Mouse (Mus musculus): Measurements from ENCODE around the gene C2cd5. TPM values are rescaled to one million over a fixed set of nuclear protein-coding genes. Genes with fewer than 3 reads are reported as not detected.
A peak's percentile ranks its signal among the peaks of the same experiment; 100 is the strongest.

C2cd5 gene
- polyA plus RNA-seq, 1 experiment from 2014 or later, result 33.3 TPM

DNA sequence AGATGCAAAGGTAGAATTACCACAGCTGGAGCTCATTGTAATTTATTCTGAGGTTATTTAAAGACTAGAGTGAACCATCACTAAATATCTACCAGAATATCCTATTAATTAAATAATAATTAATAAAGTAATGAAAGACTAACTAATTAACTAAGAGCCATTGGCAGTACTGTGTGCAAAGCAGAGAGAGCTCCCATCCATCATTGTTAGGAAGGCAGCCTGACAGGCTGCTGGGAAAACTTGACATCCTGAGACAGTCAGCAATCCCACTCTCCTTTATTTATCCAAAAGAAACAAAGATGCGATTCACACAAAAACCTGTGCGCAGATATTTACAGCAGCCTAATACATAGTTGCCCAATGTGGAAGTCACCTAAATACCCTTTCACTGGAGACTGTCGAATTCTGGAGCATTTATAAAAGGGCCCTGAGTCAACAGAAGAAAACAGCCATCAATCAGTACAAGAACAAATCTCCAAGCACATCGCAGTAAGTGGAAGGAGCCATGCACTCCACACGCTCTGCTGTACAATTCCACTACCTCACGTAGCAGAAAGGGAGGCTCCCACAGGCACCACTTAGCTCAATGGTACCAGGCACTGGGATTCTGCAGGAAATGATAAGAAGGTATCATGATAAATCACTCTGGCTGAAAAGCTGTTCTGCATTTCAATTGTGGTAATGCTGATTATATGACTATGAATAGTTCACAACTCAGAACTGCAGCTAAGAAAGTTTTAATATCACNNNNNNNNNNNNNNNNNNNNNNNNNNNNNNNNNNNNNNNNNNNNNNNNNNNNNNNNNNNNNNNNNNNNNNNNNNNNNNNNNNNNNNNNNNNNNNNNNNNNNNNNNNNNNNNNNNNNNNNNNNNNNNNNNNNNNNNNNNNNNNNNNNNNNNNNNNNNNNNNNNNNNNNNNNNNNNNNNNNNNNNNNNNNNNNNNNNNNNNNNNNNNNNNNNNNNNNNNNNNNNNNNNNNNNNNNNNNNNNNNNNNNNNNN is 120.0 kb downstream of the C2cd5 start:
- no peaks in the 10 kb centered on the region; the same call in none of the 2 replicates for H3K4me1 ChIP-seq (replicated peaks)
- H3K36me3 ChIP-seq, result no peaks in the 10 kb centered on the region
- no peak overlapping the region for H3K9ac ChIP-seq (replicated peaks)
- H3K4me3 ChIP-seq (replicated peaks), result no peak overlapping the region
- no peak for ATAC-seq (ENCODE audit: insufficient number of reproducible peaks, insufficient read depth, low FRiP score, low TSS enrichment, low read depth)
- H3K9me3 ChIP-seq, result peaks cover 3% of the 10 kb centered on the region; the same call in 1 of the 2 replicates
- H3K27me3 ChIP-seq, result no peaks in the 10 kb centered on the region
- H3K27ac ChIP-seq, result no peak overlapping the region
- no peak overlapping the region for H3K4me2 ChIP-seq
- WGBS, result 42% methylated on average over 6 of the region's 6 CpGs

DNA sequence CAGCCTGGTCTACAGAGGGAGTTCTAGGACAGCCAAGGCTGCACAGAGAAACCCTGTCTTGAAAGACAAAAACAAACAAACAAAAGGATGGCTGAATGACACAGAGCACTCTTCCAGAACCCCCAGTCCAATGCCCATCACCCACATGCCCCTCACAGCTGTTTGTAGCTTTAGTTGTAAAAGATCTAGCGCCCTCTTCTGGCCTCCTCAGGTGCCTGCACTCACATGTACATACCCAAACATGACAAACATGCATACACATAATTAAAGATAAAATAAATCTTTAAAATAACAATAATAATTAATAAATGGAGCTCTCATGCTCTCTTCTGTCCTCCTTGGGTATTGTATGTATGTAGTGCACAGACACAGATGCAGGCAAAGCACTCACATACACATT is 122.7 kb downstream of the C2cd5 start:
- no peak for ATAC-seq (ENCODE audit: insufficient number of reproducible peaks, insufficient read depth, low FRiP score, low TSS enrichment, low read depth)
- H3K4me3 ChIP-seq (replicated peaks), result no peak overlapping the region

DNA sequence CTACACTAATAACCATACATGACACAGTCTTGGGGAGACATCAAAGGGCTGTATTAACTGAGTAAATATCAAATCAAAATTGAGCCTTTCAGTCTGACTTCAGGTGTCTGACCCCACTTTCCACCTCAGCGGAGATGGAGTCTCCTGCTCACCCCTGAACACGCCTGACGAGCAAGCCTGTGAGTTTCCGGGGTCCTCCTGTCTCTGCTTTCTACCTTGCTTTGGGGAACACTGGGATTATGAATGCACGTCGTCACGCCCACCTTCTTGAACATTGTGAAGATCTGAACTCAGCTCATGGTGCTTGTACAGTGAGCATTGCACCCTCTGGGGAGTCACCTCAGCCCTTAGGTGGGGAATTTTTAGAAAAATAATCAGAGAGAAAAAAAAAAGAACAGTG is 126.7 kb downstream of the C2cd5 start:
- no peak overlapping the region for H3K27ac ChIP-seq
- H3K27me3 ChIP-seq, result no peaks in the 10 kb centered on the region
- ATAC-seq (ENCODE audit: insufficient number of reproducible peaks, insufficient read depth, low FRiP score, low TSS enrichment, low read depth), result no peak
- WGBS, result 89% methylated on average over 7 of the region's 7 CpGs
- no peaks in the 10 kb centered on the region for H3K4me1 ChIP-seq (replicated peaks)
- H3K9ac ChIP-seq (replicated peaks), result no peak overlapping the region
- H3K36me3 ChIP-seq, result no peaks in the 10 kb centered on the region
- H3K4me3 ChIP-seq (replicated peaks), result no peak overlapping the region
- H3K4me2 ChIP-seq, result no peak overlapping the region
- H3K9me3 ChIP-seq, result no peaks in the 10 kb centered on the region

More for the DNA sequence above, 122.7 kb downstream of the C2cd5 start:
- no peaks in the 10 kb centered on the region for H3K36me3 ChIP-seq
- WGBS, result 44% methylated on average over 1 of the region's 1 CpGs
- peaks cover 3% of the 10 kb centered on the region; the same call in 1 of the 2 replicates for H3K9me3 ChIP-seq
- no peak overlapping the region for H3K9ac ChIP-seq (replicated peaks)
- no peaks in the 10 kb centered on the region; the same call in none of the 2 replicates for H3K4me1 ChIP-seq (replicated peaks)
- H3K4me2 ChIP-seq, result no peak overlapping the region
- H3K27me3 ChIP-seq, result no peaks in the 10 kb centered on the region
- H3K27ac ChIP-seq, result no peak overlapping the region

DNA sequence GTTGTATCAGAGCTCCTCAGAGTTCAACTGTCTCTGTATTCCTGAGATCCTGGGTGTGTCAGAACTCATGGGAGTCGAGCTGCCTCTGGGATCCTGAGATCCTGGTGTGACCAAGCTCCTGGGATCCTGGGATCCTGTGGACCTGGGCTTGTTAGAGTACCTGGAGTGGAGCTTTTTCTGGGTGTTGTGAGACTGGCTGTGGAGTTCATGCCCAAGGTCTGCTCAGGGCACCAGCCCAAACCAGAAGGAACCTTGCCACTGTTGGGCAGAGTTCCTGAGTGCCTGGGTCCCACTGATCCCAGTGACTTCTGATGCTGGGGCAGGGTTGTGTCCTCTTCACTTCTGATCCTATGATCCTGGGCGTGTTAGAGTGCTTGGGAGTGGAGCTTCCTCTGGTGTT is 127.7 kb downstream of the C2cd5 start:
- no peak for ATAC-seq (ENCODE audit: insufficient number of reproducible peaks, insufficient read depth, low FRiP score, low TSS enrichment, low read depth)
- H3K9me3 ChIP-seq, result no peaks in the 10 kb centered on the region
- H3K9ac ChIP-seq (replicated peaks), result no peak overlapping the region
- H3K4me2 ChIP-seq, result no peak overlapping the region
- WGBS, result 61% methylated on average over 2 of the region's 2 CpGs
- H3K4me1 ChIP-seq (replicated peaks), result no peaks in the 10 kb centered on the region
- no peak overlapping the region for H3K27ac ChIP-seq
- H3K36me3 ChIP-seq, result no peaks in the 10 kb centered on the region
- no peaks in the 10 kb centered on the region for H3K27me3 ChIP-seq
- H3K4me3 ChIP-seq (replicated peaks), result no peak overlapping the region

DNA sequence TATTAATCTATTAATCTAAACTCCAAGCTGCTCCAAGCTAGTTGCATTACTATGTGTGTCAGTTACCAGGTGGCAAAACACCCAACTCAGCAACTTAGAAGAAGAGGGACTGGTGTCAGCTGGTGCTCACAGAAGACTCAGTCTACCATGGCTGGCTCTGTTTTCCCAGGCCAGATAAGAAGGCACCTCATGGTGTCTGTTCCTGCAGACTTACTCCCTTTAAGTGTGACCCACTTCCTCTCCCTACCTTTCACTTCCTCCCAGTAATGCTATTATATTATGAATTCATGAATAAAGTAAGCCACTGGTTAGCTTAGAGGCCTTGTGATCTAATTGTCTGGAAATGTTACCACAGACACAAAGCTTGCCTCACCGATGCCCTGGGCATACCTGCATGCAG is 132.5 kb downstream of the C2cd5 start:
- no peaks in the 10 kb centered on the region for H3K9me3 ChIP-seq
- 97% methylated on average over 1 of the region's 1 CpGs for WGBS
- ATAC-seq (ENCODE audit: insufficient number of reproducible peaks, insufficient read depth, low FRiP score, low TSS enrichment, low read depth), result no peak
- H3K36me3 ChIP-seq, result no peaks in the 10 kb centered on the region
- no peak overlapping the region for H3K4me3 ChIP-seq (replicated peaks)
- no peak overlapping the region for H3K9ac ChIP-seq (replicated peaks)
- no peak overlapping the region for H3K4me2 ChIP-seq
- peaks cover 16% of the 10 kb centered on the region for H3K27me3 ChIP-seq
- H3K27ac ChIP-seq, result no peak overlapping the region
- peaks cover 12% of the 10 kb centered on the region for H3K4me1 ChIP-seq (replicated peaks)

DNA sequence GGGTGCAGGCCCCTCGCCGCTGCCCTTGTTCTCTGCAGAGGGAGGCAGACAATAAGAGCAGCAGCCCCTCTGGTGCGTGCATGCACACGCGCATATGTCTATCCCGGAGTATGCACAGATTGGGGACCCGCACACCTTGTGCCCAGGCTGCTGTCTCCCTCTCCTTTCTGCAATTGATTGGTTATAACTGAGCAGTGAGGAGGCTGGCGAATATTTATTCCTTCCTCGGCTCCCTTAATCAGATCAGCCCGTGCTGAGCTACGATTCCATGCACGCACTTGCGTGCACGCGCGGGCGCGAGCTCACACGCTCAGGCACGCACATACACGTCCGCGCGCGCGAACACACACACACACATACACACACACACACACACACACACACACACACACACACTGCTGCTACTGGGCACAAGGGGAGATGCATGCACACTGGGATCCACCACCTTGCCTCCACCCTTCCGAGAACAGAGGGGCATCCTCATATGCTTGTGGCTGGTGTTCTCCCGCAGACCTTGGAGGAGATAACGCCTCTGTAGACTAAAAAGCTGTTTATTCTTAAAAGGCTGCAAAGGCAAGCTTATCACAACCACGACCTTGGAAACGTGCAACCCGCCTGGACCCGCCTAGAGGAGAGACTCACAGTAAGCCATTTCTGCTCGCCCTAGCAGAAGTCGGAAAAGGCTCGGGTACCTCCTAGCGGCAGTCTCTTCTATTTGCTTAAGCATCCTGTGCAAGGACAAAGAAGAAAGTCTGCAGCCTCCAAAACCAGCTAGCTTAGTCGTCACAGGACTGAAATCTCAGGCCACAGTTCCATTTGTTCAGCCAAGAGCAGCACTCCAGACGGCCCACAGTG is 135.2 kb downstream of the C2cd5 start:
- Histone ChIP-seq H3K27me3 (peaks cover 17% of the 10 kb centered on the region), H3K36me3 (no peaks in the 10 kb centered on the region), H3K9me3 (no peaks in the 10 kb centered on the region), H3K9ac (replicated peaks) (peak overlapping the region; percentile 79), H3K4me1 (replicated peaks) (peaks cover 13% of the 10 kb centered on the region), H3K4me3 (replicated peaks) (peak overlapping the region; percentile 64), H3K4me2 (peak overlapping the region; percentile 95), H3K27ac (peak overlapping the region; percentile 83)
- peak; percentile 80 for ATAC-seq (ENCODE audit: insufficient number of reproducible peaks, insufficient read depth, low FRiP score, low TSS enrichment, low read depth)
- WGBS, result under 1% methylated on average over 39 of the region's 39 CpGs

DNA sequence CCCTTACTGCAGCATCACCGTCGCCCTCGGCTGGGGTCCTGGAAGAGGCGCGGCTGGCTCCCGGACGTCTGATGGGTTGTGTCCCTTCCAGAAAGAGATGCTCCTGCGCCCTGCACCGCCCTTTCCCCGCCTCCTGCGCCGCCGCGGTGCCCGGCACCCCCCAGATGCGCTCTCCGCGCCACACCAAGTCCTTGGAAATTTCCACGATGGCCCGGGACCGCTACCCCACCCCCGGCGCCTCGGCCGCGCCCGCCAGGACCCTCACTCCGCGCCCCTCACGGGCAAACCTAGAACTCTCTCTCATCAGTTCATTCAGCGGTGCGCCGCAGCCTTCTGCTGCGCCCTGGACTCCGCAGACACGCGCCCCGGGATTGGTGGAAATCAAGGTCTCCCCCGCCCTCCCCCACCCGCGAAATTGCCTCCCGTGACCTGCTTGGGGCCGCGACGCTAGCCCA is 135.8 kb downstream of the C2cd5 start, which contains the start of gene St8sia1:
Gene St8sia1, minus strand, starts transcription at position 377 of the 455 bp plus-strand sequence.
- Histone ChIP-seq H3K36me3 (no peaks in the 10 kb centered on the region), H3K27me3 (peaks cover 17% of the 10 kb centered on the region), H3K4me3 (replicated peaks) (peak within 1 kb of the TSS; percentile 64), H3K9me3 (no peaks in the 10 kb centered on the region), H3K27ac (peak within 1 kb of the TSS; percentile 83), H3K9ac (replicated peaks) (peak within 1 kb of the TSS; percentile 79), H3K4me1 (replicated peaks) (peaks cover 13% of the 10 kb centered on the region), H3K4me2 (peak within 1 kb of the TSS; percentile 95)
- WGBS, result under 1% methylated on average over 45 of the region's 45 CpGs
- peak; percentile 69 for ATAC-seq (ENCODE audit: insufficient number of reproducible peaks, insufficient read depth, low FRiP score, low TSS enrichment, low read depth)

DNA sequence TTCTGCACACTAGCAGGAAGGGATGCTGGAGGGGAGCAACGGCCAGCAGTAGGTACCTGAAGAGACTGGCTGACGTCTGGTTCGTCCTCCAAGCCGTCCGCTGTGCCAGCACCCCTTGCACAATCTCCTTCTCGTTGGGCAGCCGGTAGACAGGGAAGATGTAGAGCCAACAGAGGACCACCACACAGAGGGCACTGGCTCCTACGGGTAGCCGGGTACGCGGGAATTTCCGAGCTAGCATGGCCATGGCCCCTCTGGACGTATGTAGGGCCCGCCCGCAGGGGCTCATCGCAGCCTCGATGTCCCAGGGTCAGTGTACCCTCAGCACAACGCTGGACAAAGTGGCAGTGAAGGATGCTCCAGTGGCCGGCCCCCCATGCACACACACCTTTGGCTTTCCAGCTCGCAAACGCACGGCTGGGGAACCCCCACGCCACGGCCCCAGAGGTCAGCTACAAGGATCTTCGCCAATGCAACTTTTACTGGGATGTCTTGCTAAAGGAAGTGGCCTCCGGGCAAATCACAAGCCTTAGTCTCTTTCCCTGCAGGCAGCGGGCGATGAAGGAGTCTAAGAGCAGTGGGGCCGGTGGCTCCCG is 136.4 kb downstream of the C2cd5 start:
- Histone ChIP-seq H3K4me2 (peak overlapping the region; percentile 95), H3K9ac (replicated peaks) (peak overlapping the region; percentile 79), H3K4me1 (replicated peaks) (peaks cover 13% of the 10 kb centered on the region), H3K27me3 (peaks cover 17% of the 10 kb centered on the region), H3K4me3 (replicated peaks) (peak overlapping the region; percentile 64), H3K36me3 (no peaks in the 10 kb centered on the region), H3K27ac (peak overlapping the region; percentile 83; the same call in 1 of the 2 replicates), H3K9me3 (no peaks in the 10 kb centered on the region)
- no peak for ATAC-seq (ENCODE audit: insufficient number of reproducible peaks, insufficient read depth, low FRiP score, low TSS enrichment, low read depth)
- 28% methylated on average over 30 of the region's 30 CpGs for WGBS

DNA sequence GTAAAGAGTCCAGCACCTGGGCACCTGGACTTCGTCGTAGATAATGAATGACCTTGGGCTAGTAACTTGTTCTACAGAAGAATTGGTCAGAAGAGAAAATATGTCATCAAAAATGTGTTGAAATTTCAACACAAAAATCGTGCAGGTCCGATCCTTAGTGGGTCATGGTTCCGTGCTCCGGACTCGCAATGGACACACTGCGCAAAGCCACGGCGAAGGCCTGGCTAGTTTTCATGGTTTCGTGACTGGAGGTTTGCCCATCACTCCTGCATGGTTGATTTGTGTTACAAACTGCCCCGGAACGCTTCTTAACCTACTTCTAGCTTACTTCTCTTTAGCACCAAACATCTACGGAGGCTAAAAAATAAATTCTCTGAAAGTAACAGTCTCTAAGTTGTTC is 137.1 kb downstream of the C2cd5 start:
- Histone ChIP-seq H3K27me3 (peaks cover 17% of the 10 kb centered on the region), H3K4me2 (peak overlapping the region; percentile 95), H3K4me1 (replicated peaks) (peaks cover 13% of the 10 kb centered on the region), H3K27ac (no peak overlapping the region), H3K36me3 (no peaks in the 10 kb centered on the region), H3K9ac (replicated peaks) (no peak overlapping the region), H3K4me3 (replicated peaks) (peak overlapping the region; percentile 64; the same call in 1 of the 2 replicates), H3K9me3 (no peaks in the 10 kb centered on the region)
- 93% methylated on average over 14 of the region's 14 CpGs for WGBS
- ATAC-seq (ENCODE audit: insufficient number of reproducible peaks, insufficient read depth, low FRiP score, low TSS enrichment, low read depth), result no peak

DNA sequence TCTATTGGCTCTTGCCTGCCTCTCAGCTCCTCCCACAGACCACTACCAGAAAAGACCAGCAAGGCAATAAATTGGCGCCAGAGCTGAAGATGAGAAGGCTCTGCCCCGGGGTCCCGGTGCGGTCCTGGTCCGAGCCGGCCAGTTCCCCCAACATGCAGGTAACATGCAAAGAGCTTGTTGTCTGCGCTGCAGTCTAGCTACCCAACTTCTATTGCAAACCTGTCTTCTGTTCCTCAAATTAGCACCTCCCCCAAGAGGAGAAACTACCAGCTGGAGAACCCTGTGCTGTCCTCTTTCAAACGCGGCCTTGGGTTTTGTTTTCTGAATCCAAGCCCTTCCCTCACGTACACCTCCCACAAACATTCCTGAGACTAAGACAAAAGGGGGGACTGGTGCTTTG is 137.5 kb downstream of the C2cd5 start:
- H3K9me3 ChIP-seq, result no peaks in the 10 kb centered on the region
- no peak overlapping the region for H3K27ac ChIP-seq
- H3K36me3 ChIP-seq, result no peaks in the 10 kb centered on the region
- peaks cover 13% of the 10 kb centered on the region for H3K4me1 ChIP-seq (replicated peaks)
- H3K27me3 ChIP-seq, result peaks cover 17% of the 10 kb centered on the region
- H3K9ac ChIP-seq (replicated peaks), result no peak overlapping the region
- ATAC-seq (ENCODE audit: insufficient number of reproducible peaks, insufficient read depth, low FRiP score, low TSS enrichment, low read depth), result no peak
- H3K4me2 ChIP-seq, result peak overlapping the region; percentile 4; the same call in 1 of the 2 replicates
- no peak overlapping the region for H3K4me3 ChIP-seq (replicated peaks)
- 74% methylated on average over 10 of the region's 10 CpGs for WGBS

Data from limb, embryonic 12.5 days (tissue).